Mouse (Mus musculus): ENCODE measurements around the gene Akr1a1. TPM values are rescaled to one million over a fixed set of nuclear protein-coding genes. Genes with fewer than 3 reads are reported as not detected.

The Akr1a1 gene
- total RNA-seq (2023; ENCODE audit: inconsistent age): 185 to 206 TPM (median 194 TPM) in 4 replicates

GRCm38 (mm10) chr4:116650924-116651796 is at the start of gene Akr1a1:
Gene Akr1a1 (minus strand): TSS chr4:116651680.

GRCm38 (mm10) chr4:116685402-116686061 is 34.1 kb upstream of the Akr1a1 start, which contains the start of gene Prdx1:
Gene Prdx1 (plus strand): TSS chr4:116685544.

GRCm38 (mm10) chr4:116627722-116628662 is 23.5 kb downstream of the Akr1a1 start, which contains the start of gene Nasp:
Gene Nasp (minus strand): TSS chr4:116627941.

GRCm38 (mm10) chr4:116596379-116596778 is 55.1 kb downstream of the Akr1a1 start, which contains the start of gene Ccdc17:
Gene Ccdc17 (plus strand): TSS chr4:116596654.

Other genes with a start within 250 kb of the Akr1a1 start
- gene Mast2, start 187.5 kb downstream of the Akr1a1 start, total RNA-seq (2023; ENCODE audit: inconsistent age): 27.2 to 31.4 TPM (median 27.9 TPM) in 4 replicates
- gene Ipp, start 144.1 kb downstream of the Akr1a1 start, total RNA-seq (2023; ENCODE audit: inconsistent age): 11.8 to 18.1 TPM (median 12.9 TPM) in 4 replicates
- 9.7 to 14.4 TPM (median 13.8 TPM) in 4 replicates for gene Tmem69, start 95.7 kb downstream of the Akr1a1 start, total RNA-seq (2023; ENCODE audit: inconsistent age)
- 90.2 to 107 TPM (median 96.4 TPM) in 4 replicates for gene Gpbp1l1, start 94.0 kb downstream of the Akr1a1 start, total RNA-seq (2023; ENCODE audit: inconsistent age)
- 15.7 to 21.3 TPM (median 18.8 TPM) in 4 replicates for gene Ccdc17, start 55.0 kb downstream of the Akr1a1 start, total RNA-seq (2023; ENCODE audit: inconsistent age)
- 60.5 to 64.7 TPM (median 62.3 TPM) in 4 replicates for gene Nasp, start 23.7 kb downstream of the Akr1a1 start, total RNA-seq (2023; ENCODE audit: inconsistent age)
- gene Prdx1, start 33.9 kb upstream of the Akr1a1 start, total RNA-seq (2023; ENCODE audit: inconsistent age): 167 to 174 TPM (median 172 TPM) in 4 replicates
- gene Mmachc, start 56.7 kb upstream of the Akr1a1 start, total RNA-seq (2023; ENCODE audit: inconsistent age): 4.3 to 6.3 TPM (median 6.0 TPM) in 4 replicates
- gene Ccdc163, start 56.8 kb upstream of the Akr1a1 start, total RNA-seq (2023; ENCODE audit: inconsistent age): 21.9 to 26.4 TPM (median 24.3 TPM) in 4 replicates
- 10.1 to 12.0 TPM (median 11.0 TPM) in 4 replicates for gene Tesk2, start 69.3 kb upstream of the Akr1a1 start, total RNA-seq (2023; ENCODE audit: inconsistent age)
- 43.0 to 50.2 TPM (median 44.8 TPM) in 4 replicates for gene Toe1, start 156.0 kb upstream of the Akr1a1 start, total RNA-seq (2023; ENCODE audit: inconsistent age)
- 13.3 to 30.0 TPM (median 20.1 TPM) in 4 replicates for gene Mutyh, start 156.0 kb upstream of the Akr1a1 start, total RNA-seq (2023; ENCODE audit: inconsistent age)
- gene Hpdl, start 170.0 kb upstream of the Akr1a1 start, total RNA-seq (2023; ENCODE audit: inconsistent age): not detected in 4 replicates
- gene Zswim5, start 225.7 kb upstream of the Akr1a1 start, total RNA-seq (2023; ENCODE audit: inconsistent age): not detected in 4 replicates

Measured in B cell, adult (primary cell).